Mouse (Mus musculus) intestine, embryonic 14.5 days (tissue): ENCODE measurements at regions not wholly inside any gene's neighbourhood (a gene's known extent, or its start where the extent isn't known, plus 50 kb on each side); places are given as distances from the start of the nearest gene placed in this dataset.

Experiments
- ATAC-seq: fragments of 200-750 bp; cut with Nextera tagmentation; replicated peaks from 2 replicates; pipeline ENCODE4 v1.8.0; 2017; ENCODE audit warnings: low read depth, moderate number of reproducible peaks, moderate TSS enrichment, moderate library complexity; ENCODE audit not compliant: low FRiP score, low TSS enrichment
- DNase-seq: peaks from one replicate; pipeline ENCODE4 v3.0.0-alpha.2; 2018; ENCODE audit warnings: low spot score
- H3K27ac ChIP-seq: fragments of 300-500 bp; sonication (generic); 2 replicates; pipeline ENCODE4 v1.5.1; 2014; ENCODE audit warnings: low read depth, mild to moderate bottlenecking, control low read depth
- H3K27me3 ChIP-seq: fragments of 300-500 bp; sonication (generic); replicated peaks from 2 replicates; pipeline ENCODE4 v1.6.1; 2014; ENCODE audit warnings: low read length, control low read depth; ENCODE audit not compliant: control insufficient read depth, insufficient read depth
- H3K36me3 ChIP-seq: fragments of 300-500 bp; sonication (generic); 2 replicates; pipeline ENCODE4 v1.6.1; 2014; ENCODE audit warnings: low read length, control low read depth; ENCODE audit not compliant: control insufficient read depth, insufficient read depth
- H3K4me1 ChIP-seq: fragments of 300-500 bp; sonication (generic); replicated peaks from 2 replicates; pipeline ENCODE4 v1.6.1; 2014; ENCODE audit warnings: low read length, control low read depth, mixed read lengths; ENCODE audit not compliant: control insufficient read depth, insufficient read depth
- H3K4me2 ChIP-seq: fragments of 300-500 bp; sonication (generic); 2 replicates; pipeline ENCODE4 v1.6.1; 2014; ENCODE audit warnings: low read length
- H3K4me3 ChIP-seq: fragments of 300-500 bp; sonication (generic); 2 replicates; pipeline ENCODE4 v1.5.1; 2014; ENCODE audit warnings: low read depth, low read length, control low read depth, mixed read lengths
- H3K9ac ChIP-seq: fragments of 300-500 bp; sonication (generic); 2 replicates; pipeline ENCODE4 v1.6.1; 2014; ENCODE audit warnings: mild to moderate bottlenecking, low read length
- H3K9me3 ChIP-seq: fragments of 300-500 bp; sonication (generic); 2 replicates; pipeline ENCODE4 v1.6.1; 2016; ENCODE audit warnings: low read length, control low read depth; ENCODE audit not compliant: control insufficient read depth
- WGBS: fragments of 180-500 bp; shearing (Covaris S2); extraction: QIAGEN DNeasy Blood & Tissue Kit; methylation state at CpG from one replicate; pipeline ENCODE4 v1.1.7; 2014; 5-methylcytosine and 5-hydroxymethylcytosine counted together

DNA sequence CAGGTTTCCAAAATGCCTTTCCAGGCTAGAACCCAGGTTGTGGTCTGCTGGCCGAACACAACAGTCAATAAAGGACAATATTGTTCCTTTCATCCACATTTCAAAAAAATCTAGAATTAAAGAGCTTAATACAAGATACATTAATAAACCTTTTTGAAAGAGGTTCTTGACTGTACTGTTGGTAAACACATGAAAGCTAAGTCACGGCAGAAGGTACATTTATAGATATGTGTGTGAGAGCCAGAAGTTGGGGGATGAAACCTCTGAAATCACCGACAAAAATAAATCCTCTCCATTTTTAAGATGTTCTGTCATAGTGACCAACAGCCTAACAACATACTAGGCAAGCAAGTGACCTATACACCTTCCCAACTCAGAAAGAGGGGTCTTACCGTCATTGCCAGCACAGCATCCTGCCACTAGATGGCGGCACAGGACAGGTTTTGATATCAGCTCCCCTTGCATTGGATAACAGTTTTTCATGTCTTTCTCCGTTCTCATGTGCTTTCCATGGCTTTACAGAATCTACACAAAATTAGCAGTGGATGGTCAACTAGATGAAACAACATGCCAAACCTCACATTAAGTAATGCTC, 131.1 kb upstream of the Rapgef5 start:
- Histone ChIP-seq H3K27me3 (no peaks in the 10 kb centered on the region), H3K4me1 (no peaks in the 10 kb centered on the region; the same call in 1 of the 2 replicates), H3K4me2 (no peak overlapping the region), H3K27ac (no peak overlapping the region), H3K9me3 (no peaks in the 10 kb centered on the region), H3K9ac (no peak overlapping the region), H3K4me3 (no peak overlapping the region), H3K36me3 (no peaks in the 10 kb centered on the region)
- whole genome bisulfite sequencing = 15% methylated on average over 6 of the region's 6 CpGs
- peak; percentile 95 for DNase-seq
- peak; percentile 78 for ATAC-seq

DNA sequence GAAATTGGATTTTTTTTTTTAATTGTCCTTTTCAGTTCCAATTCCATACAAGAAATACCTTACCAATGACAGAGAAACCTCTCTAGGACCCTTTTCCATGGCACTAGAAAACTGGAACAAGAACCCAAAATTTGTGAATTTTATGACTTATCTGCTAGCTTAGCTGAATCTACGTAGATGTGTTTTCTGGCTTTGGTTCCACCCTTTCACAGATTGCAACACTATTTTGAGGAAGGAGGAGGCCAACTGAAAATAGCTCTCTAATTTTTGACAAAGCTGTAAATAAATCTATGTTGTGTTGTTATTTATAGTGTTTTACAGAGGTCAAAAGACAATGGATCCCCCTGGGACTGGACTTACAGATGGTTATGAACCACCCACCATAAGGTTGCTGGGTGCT, 130.6 kb upstream of the Rapgef5 start:
- Histone ChIP-seq H3K4me2 (no peak overlapping the region), H3K9me3 (no peaks in the 10 kb centered on the region), H3K4me3 (no peak overlapping the region), H3K9ac (no peak overlapping the region), H3K4me1 (no peaks in the 10 kb centered on the region; the same call in 1 of the 2 replicates), H3K27ac (no peak overlapping the region), H3K36me3 (no peaks in the 10 kb centered on the region), H3K27me3 (no peaks in the 10 kb centered on the region)
- ATAC-seq = no peak
- 92% methylated on average over 1 of the region's 1 CpGs for WGBS
- DNase-seq = no peak

- 70% methylated on average over 9 of the region's 9 CpGs for WGBS
- Histone ChIP-seq H3K9me3 (no peaks in the 10 kb centered on the region), H3K9ac (no peak overlapping the region), H3K36me3 (no peaks in the 10 kb centered on the region), H3K27ac (no peak overlapping the region), H3K4me1 (no peaks in the 10 kb centered on the region; the same call in 1 of the 2 replicates), H3K4me3 (no peak overlapping the region), H3K27me3 (no peaks in the 10 kb centered on the region), H3K4me2 (no peak overlapping the region)
- DNase-seq (no peak), ATAC-seq (no peak)
These were observed 129.3 kb upstream of the Rapgef5 start for GRCm38 (mm10) chr12:117386957-117387356.

- 65% methylated on average over 7 of the region's 7 CpGs for WGBS
- ATAC-seq = no peak
- H3K9ac ChIP-seq = no peak overlapping the region
These were observed 126.5 kb upstream of the Rapgef5 start for GRCm38 (mm10) chr12:117389516-117390347.

GRCm38 (mm10) chr12:117397512-117397911, 118.8 kb upstream of the Rapgef5 start:
- no peak for DNase-seq
- Histone ChIP-seq H3K9ac (no peak overlapping the region), H3K4me1 (no peaks in the 10 kb centered on the region), H3K27ac (no peak overlapping the region), H3K4me3 (no peak overlapping the region), H3K27me3 (no peaks in the 10 kb centered on the region), H3K4me2 (no peak overlapping the region), H3K9me3 (no peaks in the 10 kb centered on the region), H3K36me3 (no peaks in the 10 kb centered on the region)
- WGBS = 96% methylated on average over 3 of the region's 3 CpGs
- ATAC-seq = no peak

More at GRCm38 (mm10) chr12:117389516-117390347, 126.5 kb upstream of the Rapgef5 start:
- peak; percentile 39 for DNase-seq
- Histone ChIP-seq H3K27me3 (no peaks in the 10 kb centered on the region), H3K9me3 (no peaks in the 10 kb centered on the region), H3K4me1 (no peaks in the 10 kb centered on the region; the same call in 1 of the 2 replicates), H3K4me2 (no peak overlapping the region), H3K27ac (no peak overlapping the region), H3K4me3 (no peak overlapping the region), H3K36me3 (no peaks in the 10 kb centered on the region)

DNA sequence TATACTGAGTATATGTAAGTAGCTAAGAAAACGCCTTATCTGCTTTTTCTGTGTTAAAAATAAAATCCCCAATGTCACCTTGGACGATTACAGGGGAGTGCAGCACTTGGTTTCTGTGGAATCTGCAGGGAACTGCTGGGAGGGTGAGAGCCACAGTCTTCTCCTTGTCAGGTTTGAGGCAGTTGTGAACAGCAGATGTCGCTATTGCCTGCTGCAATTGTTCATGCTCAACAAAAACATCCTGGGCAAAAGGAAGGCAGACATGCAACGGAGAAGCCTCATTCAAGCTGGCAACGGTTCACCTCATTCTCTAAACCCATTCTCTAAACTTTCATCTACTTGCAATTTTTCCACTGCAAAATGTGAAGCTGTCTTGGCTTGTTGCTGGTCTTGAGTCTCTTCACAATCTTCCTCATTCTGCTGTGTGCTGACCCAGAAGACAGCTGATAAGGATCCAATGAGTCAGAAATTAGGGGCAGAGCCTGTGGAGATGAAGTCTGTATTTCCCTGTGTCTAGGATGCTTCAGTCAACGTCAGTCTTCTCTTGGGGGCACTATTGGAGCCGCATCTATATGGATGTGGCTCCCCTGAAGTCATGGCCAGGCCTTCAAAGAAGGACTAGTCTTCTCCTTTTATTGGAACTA, 112.6 kb upstream of the Rapgef5 start:
- ATAC-seq (0 out of 2 replicates have a peak, but pooled peaks have one; percentile 66), DNase-seq (peak; percentile 90)
- Histone ChIP-seq H3K4me1 (no peaks in the 10 kb centered on the region), H3K36me3 (no peaks in the 10 kb centered on the region), H3K27ac (no peak overlapping the region), H3K9ac (no peak overlapping the region), H3K9me3 (no peaks in the 10 kb centered on the region), H3K4me2 (no peak overlapping the region), H3K27me3 (no peaks in the 10 kb centered on the region), H3K4me3 (no peak overlapping the region)
- 13% methylated on average over 7 of the region's 7 CpGs for WGBS

GRCm38 (mm10) chr12:117404157-117404752, 112.0 kb upstream of the Rapgef5 start:
- no peak for ATAC-seq
- no peak overlapping the region for H3K4me2 ChIP-seq
- H3K27ac ChIP-seq = no peak overlapping the region
- no peaks in the 10 kb centered on the region for H3K36me3 ChIP-seq
- WGBS = 35% methylated on average over 5 of the region's 5 CpGs
- no peak for DNase-seq
- no peak overlapping the region for H3K9ac ChIP-seq
- no peaks in the 10 kb centered on the region for H3K4me1 ChIP-seq
- H3K27me3 ChIP-seq = no peaks in the 10 kb centered on the region
- no peaks in the 10 kb centered on the region for H3K9me3 ChIP-seq
- H3K4me3 ChIP-seq = no peak overlapping the region

DNA sequence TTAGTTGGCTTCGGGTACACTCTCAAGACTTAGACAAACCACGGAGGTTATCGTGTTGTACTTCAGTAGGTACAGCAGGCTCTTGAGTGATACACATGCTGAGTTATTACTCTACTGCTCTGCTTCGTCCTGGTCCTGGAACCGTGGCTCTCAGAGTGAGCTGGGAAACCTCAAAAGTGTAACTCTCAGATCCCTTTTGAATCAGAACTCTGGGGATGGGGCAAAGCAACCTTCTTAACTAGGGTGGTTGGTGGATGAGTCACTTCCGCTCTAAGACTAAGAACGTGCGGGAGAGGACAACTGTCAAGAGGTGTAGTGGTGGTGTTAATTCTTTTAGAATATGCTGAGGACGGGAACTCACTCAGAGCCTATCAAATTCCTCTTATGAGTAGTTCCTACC, 109.4 kb upstream of the Rapgef5 start:
- WGBS = 83% methylated on average over 9 of the region's 9 CpGs
- Histone ChIP-seq H3K27me3 (no peaks in the 10 kb centered on the region), H3K4me1 (no peaks in the 10 kb centered on the region), H3K9me3 (no peaks in the 10 kb centered on the region), H3K4me3 (no peak overlapping the region), H3K4me2 (no peak overlapping the region), H3K27ac (no peak overlapping the region), H3K9ac (no peak overlapping the region), H3K36me3 (no peaks in the 10 kb centered on the region)
- DNase-seq = no peak
- no peak for ATAC-seq
